Mouse (Mus musculus) liver, embryonic 14.5 days (tissue): Measurements from ENCODE around the gene Rbm45. TPM values are rescaled to one million over a fixed set of nuclear protein-coding genes. Genes with fewer than 3 reads are reported as not detected.

ENCODE experiments used
- ATAC-seq: fragments of 200-750 bp; cut with Nextera tagmentation; 2 replicates; pipeline ENCODE4 v1.8.0; 2017; ENCODE audit warnings: moderate number of reproducible peaks, mild to moderate bottlenecking, moderate library complexity; ENCODE audit not compliant: insufficient read depth
- DNase-seq, 3 experiments: peaks; one replicate each; pipeline ENCODE4 v3.0.0-alpha.2; 2012 to 2013; ENCODE audit warnings: low read depth in 3 of 3, low spot score in 3 of 3
- H3K27ac ChIP-seq: fragments of 300-500 bp; sonication (generic); 2 replicates; pipeline ENCODE4 v1.5.1; 2014; ENCODE audit warnings: moderate library complexity, mild to moderate bottlenecking, control low read depth, inconsistent platforms
- H3K27me3 ChIP-seq: fragments of 300-500 bp; sonication (generic); 2 replicates; pipeline ENCODE4 v1.6.1; 2014; ENCODE audit warnings: mild to moderate bottlenecking, low read length, moderate library complexity; ENCODE audit not compliant: control insufficient read depth, insufficient read depth
- H3K36me3 ChIP-seq: fragments of 300-500 bp; sonication (generic); replicated peaks from 2 replicates; pipeline ENCODE4 v1.6.1; 2014; ENCODE audit warnings: low read depth; ENCODE audit not compliant: control insufficient read depth, insufficient read depth
- H3K4me1 ChIP-seq, 2 experiments: fragments of 200-500 bp in 1 of 2; fragments of 300-500 bp in 1 of 2; sonication (generic) in 1 of 2; replicated peaks; 2 replicates each; pipeline ENCODE4 v1.6.1; 2012 to 2014; ENCODE audit warnings: antibody characterized with exemption in 1 of 2, inconsistent platforms in 1 of 2, low read length in 1 of 2; ENCODE audit not compliant: control insufficient read depth in 2 of 2, insufficient read depth in 2 of 2
- H3K4me2 ChIP-seq: fragments of 300-500 bp; sonication (generic); 2 replicates; pipeline ENCODE4 v1.6.1; 2014; ENCODE audit warnings: low read depth, mild to moderate bottlenecking, control low read depth, moderate library complexity
- H3K4me3 ChIP-seq, 2 experiments: fragments of 200-500 bp in 1 of 2; fragments of 300-500 bp in 1 of 2; sonication (generic) in 1 of 2; 2 replicates each; pipeline ENCODE4 v1.5.1; 2012 to 2014; ENCODE audit warnings: low read depth in 2 of 2, low read length in 2 of 2, mild to moderate bottlenecking in 2 of 2, control low read depth in 1 of 2, inconsistent platforms in 1 of 2, moderate library complexity in 1 of 2; ENCODE audit not compliant: insufficient read depth in 1 of 2
- H3K9ac ChIP-seq: fragments of 300-500 bp; sonication (generic); replicated peaks from 2 replicates; pipeline ENCODE4 v1.6.1; 2014; ENCODE audit warnings: mild to moderate bottlenecking, control low read depth, moderate library complexity
- H3K9me3 ChIP-seq: fragments of 300-500 bp; sonication (generic); 2 replicates; pipeline ENCODE4 v1.6.1; 2016; ENCODE audit warnings: low read length, mixed read lengths; ENCODE audit not compliant: control insufficient read depth
- CTCF ChIP-seq: IDR thresholded peaks from 2 replicates; pipeline ENCODE4 v1.5.1; 2016; ENCODE audit warnings: antibody characterized with exemption, low read depth, control low read depth
- EP300 ChIP-seq: IDR thresholded peaks from 2 replicates; pipeline ENCODE4 v1.6.1; 2016; ENCODE audit warnings: antibody characterized with exemption, low read depth
- WGBS: fragments of 180-500 bp; shearing (Covaris S2); extraction: QIAGEN DNeasy Blood & Tissue Kit; methylation state at CpG from one replicate; pipeline ENCODE4 v1.1.7; 2014; ENCODE audit not compliant: insufficient replicate concordance; 5-methylcytosine and 5-hydroxymethylcytosine counted together
- polyA plus RNA-seq, 2 experiments: library from polyadenylated mRNA; depleted of rRNA in 1 of 2; stranded (reverse) in 1 of 2; unstranded in 1 of 2; fragments of >200 nt; fragmentation: Nextera tagmentation in 1 of 2; extraction: Ambion mirVana in 1 of 2; gene quantifications; 2 replicates each; pipeline versions ENCODE4 v1.2.1 to v1.2.3; 2012 to 2014

Gene Rbm45
- polyA plus RNA-seq, 2 experiments, result 5.7 to 8.5 TPM

- Histone ChIP-seq H3K4me1 (no peaks in the 10 kb centered on the region), H3K4me2 (no peak overlapping the region), H3K27me3 (no peaks in the 10 kb centered on the region), H3K27ac (no peak overlapping the region), H3K9ac (no peak overlapping the region), H3K36me3 (no peaks in the 10 kb centered on the region), H3K9me3 (no peaks in the 10 kb centered on the region), H3K4me3 (no peak overlapping the region)
- no peak for ATAC-seq
- DNase-seq, result no peak
- TF ChIP-seq CTCF (no peak), EP300 (no peak)
- WGBS, result 51% methylated on average over 6 of the region's 6 CpGs
These were observed 21.9 kb upstream of the Rbm45 start for GRCm38 (mm10) chr2:76347839-76348238.

GRCm38 (mm10) chr2:76360226-76360625, 9.6 kb upstream of the Rbm45 start, which contains the start of gene Cyct:
Cyct (minus strand) TSS chr2:76360450.
- WGBS, result 71% methylated on average over 11 of the region's 11 CpGs
- no peak within 1 kb of the TSS for H3K4me2 ChIP-seq
- DNase-seq (no peak), ATAC-seq (no peak)
- no peak for TF ChIP-seq EP300
- TF ChIP-seq CTCF, result no peak
- H3K36me3 ChIP-seq, result no peaks in the 10 kb centered on the region
- no peak within 1 kb of the TSS for H3K27ac ChIP-seq
- H3K4me3 ChIP-seq, result no peak within 1 kb of the TSS
- H3K9me3 ChIP-seq, result no peaks in the 10 kb centered on the region
- H3K27me3 ChIP-seq, result no peaks in the 10 kb centered on the region
- no peak within 1 kb of the TSS for H3K9ac ChIP-seq
- no peaks in the 10 kb centered on the region for H3K4me1 ChIP-seq

- Histone ChIP-seq H3K9ac (no peak overlapping the region), H3K4me2 (no peak overlapping the region), H3K27me3 (no peaks in the 10 kb centered on the region), H3K4me3 (no peak overlapping the region), H3K9me3 (no peaks in the 10 kb centered on the region), H3K36me3 (no peaks in the 10 kb centered on the region), H3K27ac (no peak overlapping the region), H3K4me1 (no peaks in the 10 kb centered on the region)
- 32% methylated on average over 2 of the region's 2 CpGs for WGBS
- no peak for TF ChIP-seq EP300
- TF ChIP-seq CTCF, result peak; percentile 57
- ATAC-seq (no peak), DNase-seq (peak in 1 of 3 experiments; percentile 12)
These were observed 7.7 kb upstream of the Rbm45 start for GRCm38 (mm10) chr2:76362111-76362510.

- Histone ChIP-seq H3K36me3 (no peaks in the 10 kb centered on the region), H3K9ac (no peak overlapping the region), H3K4me3 (no peak overlapping the region), H3K27ac (no peak overlapping the region), H3K4me2 (no peak overlapping the region), H3K4me1 (peaks cover 2 to 5% of the 10 kb centered on the region in 2 experiments; a peak in 3 of 4 replicates), H3K27me3 (no peaks in the 10 kb centered on the region), H3K9me3 (no peaks in the 10 kb centered on the region)
- ATAC-seq (no peak), DNase-seq (no peak)
- TF ChIP-seq CTCF (no peak), EP300 (no peak)
- 47% methylated on average over 4 of the region's 4 CpGs for WGBS
These were observed 4.0 kb upstream of the Rbm45 start for GRCm38 (mm10) chr2:76365811-76366210.

GRCm38 (mm10) chr2:76367188-76367922, 2.4 kb upstream of the Rbm45 start:
- peak; percentile 55 to 62 (median 57) for DNase-seq
- H3K27ac ChIP-seq, result no peak overlapping the region
- peaks cover 12 to 15% of the 10 kb centered on the region in 2 experiments for H3K4me1 ChIP-seq
- WGBS, result 12% methylated on average over 9 of the region's 9 CpGs
- no peaks in the 10 kb centered on the region for H3K27me3 ChIP-seq
- peaks cover 2% of the 10 kb centered on the region; the same call in 1 of the 2 replicates for H3K36me3 ChIP-seq
- H3K4me2 ChIP-seq, result no peak overlapping the region
- ATAC-seq, result no peak
- H3K9me3 ChIP-seq, result no peaks in the 10 kb centered on the region
- no peak overlapping the region for H3K9ac ChIP-seq
- no peak overlapping the region for H3K4me3 ChIP-seq
- TF ChIP-seq CTCF (peak; percentile 76), EP300 (no peak)
